Mouse (Mus musculus) stomach, postnatal 0 days (tissue): ENCODE measurements at regions not wholly inside any gene's neighbourhood (a gene's known extent, or its start where the extent isn't known, plus 50 kb on each side); places are given as distances from the start of the nearest gene placed in this dataset.
A peak's percentile ranks its signal among the peaks of the same experiment; 100 is the strongest.

Source experiments
- ATAC-seq: fragments of 200-750 bp; cut with Nextera tagmentation; 2 replicates; pipeline ENCODE4 v1.8.0; 2017; ENCODE audit not compliant: low FRiP score, low TSS enrichment
- DNase-seq: peaks from one replicate; pipeline ENCODE4 v3.0.0-alpha.2; 2016; ENCODE audit warnings: low spot score
- H3K27ac ChIP-seq: fragments of 300-500 bp; sonication (generic); replicated peaks from 2 replicates; pipeline ENCODE4 v1.5.1; 2014; ENCODE audit warnings: mild to moderate bottlenecking, control low read depth
- H3K27me3 ChIP-seq: fragments of 300-500 bp; sonication (generic); 2 replicates; pipeline ENCODE4 v1.6.1; 2014; ENCODE audit warnings: low read length; ENCODE audit not compliant: control insufficient read depth, insufficient read depth
- H3K36me3 ChIP-seq: fragments of 300-500 bp; sonication (generic); 2 replicates; pipeline ENCODE4 v1.6.1; 2014; ENCODE audit warnings: low read length, mixed read lengths; ENCODE audit not compliant: control insufficient read depth, insufficient read depth
- H3K4me1 ChIP-seq: fragments of 300-500 bp; sonication (generic); replicated peaks from 2 replicates; pipeline ENCODE4 v1.6.1; 2014; ENCODE audit warnings: antibody characterized with exemption; ENCODE audit not compliant: control insufficient read depth, insufficient read depth
- H3K4me2 ChIP-seq: fragments of 300-500 bp; sonication (generic); replicated peaks from 2 replicates; pipeline ENCODE4 v1.6.1; 2014; ENCODE audit warnings: low read depth, mild to moderate bottlenecking, control low read depth, moderate library complexity
- H3K4me3 ChIP-seq: fragments of 300-500 bp; sonication (generic); 2 replicates; pipeline ENCODE4 v1.5.1; 2014; ENCODE audit warnings: low read depth, low read length, control low read depth
- H3K9ac ChIP-seq: fragments of 300-500 bp; sonication (generic); 2 replicates; pipeline ENCODE4 v1.6.1; 2014; ENCODE audit warnings: mild to moderate bottlenecking, low read length, control low read depth, mixed read lengths
- H3K9me3 ChIP-seq: fragments of 300-500 bp; sonication (generic); 2 replicates; pipeline ENCODE4 v1.6.1; 2016; ENCODE audit warnings: low read length; ENCODE audit not compliant: control insufficient read depth
- CTCF ChIP-seq: IDR thresholded peaks from 2 replicates; pipeline ENCODE4 v1.5.1; 2016; ENCODE audit warnings: antibody characterized with exemption, low read depth, mild to moderate bottlenecking, moderate library complexity
- EP300 ChIP-seq: optimal IDR thresholded peaks from 2 replicates; pipeline ENCODE3; 2016; ENCODE audit warnings: antibody characterized with exemption
- WGBS: fragments of 180-500 bp; shearing (Covaris S2); extraction: QIAGEN DNeasy Blood & Tissue Kit; methylation state at CpG from one replicate; pipeline ENCODE4 v1.1.7; 2014; 5-methylcytosine and 5-hydroxymethylcytosine counted together

- DNase-seq: no peak
- TF ChIP-seq EP300 (no peak), CTCF (peak; percentile 68)
- Histone ChIP-seq H3K9me3 (no peaks in the 10 kb centered on the region), H3K36me3 (no peaks in the 10 kb centered on the region), H3K27ac (no peak overlapping the region), H3K4me3 (no peak overlapping the region), H3K4me1 (no peaks in the 10 kb centered on the region), H3K9ac (no peak overlapping the region), H3K27me3 (no peaks in the 10 kb centered on the region), H3K4me2 (no peak overlapping the region)
- no peak for ATAC-seq
- WGBS: 66% methylated on average over 4 of the region's 4 CpGs
These were observed 223.8 kb downstream of the Lipi start for GRCm38 (mm10) chr16:75362095-75362494.

DNA sequence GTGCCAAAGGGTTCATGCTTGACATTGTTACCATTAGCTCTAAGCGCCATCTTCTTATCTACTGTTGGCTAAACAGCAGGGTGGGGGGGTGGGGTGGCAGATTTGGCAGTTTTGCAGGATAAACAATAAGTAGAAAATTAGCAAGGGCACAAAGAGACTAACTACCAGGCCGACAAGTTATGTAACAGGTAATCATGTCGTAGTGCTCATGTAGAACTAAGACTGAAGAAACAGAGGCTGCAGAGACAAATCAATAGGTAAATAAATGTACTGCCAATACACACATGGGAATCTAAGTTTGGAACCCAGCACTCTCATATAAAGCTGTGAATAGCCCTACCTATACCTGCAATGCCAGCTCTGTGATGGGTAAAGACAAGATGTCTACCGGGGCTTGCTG lies 225.1 kb downstream of the Lipi start:
- no peak overlapping the region for H3K4me3 ChIP-seq
- no peak overlapping the region for H3K27ac ChIP-seq
- H3K36me3 ChIP-seq: no peaks in the 10 kb centered on the region
- H3K4me1 ChIP-seq: no peaks in the 10 kb centered on the region
- no peak for ATAC-seq
- H3K9ac ChIP-seq: no peak overlapping the region
- DNase-seq: no peak
- H3K4me2 ChIP-seq: no peak overlapping the region
- no peak for TF ChIP-seq EP300
- no peak for TF ChIP-seq CTCF
- 80% methylated on average over 4 of the region's 4 CpGs for WGBS
- H3K27me3 ChIP-seq: no peaks in the 10 kb centered on the region
- H3K9me3 ChIP-seq: no peaks in the 10 kb centered on the region

DNA sequence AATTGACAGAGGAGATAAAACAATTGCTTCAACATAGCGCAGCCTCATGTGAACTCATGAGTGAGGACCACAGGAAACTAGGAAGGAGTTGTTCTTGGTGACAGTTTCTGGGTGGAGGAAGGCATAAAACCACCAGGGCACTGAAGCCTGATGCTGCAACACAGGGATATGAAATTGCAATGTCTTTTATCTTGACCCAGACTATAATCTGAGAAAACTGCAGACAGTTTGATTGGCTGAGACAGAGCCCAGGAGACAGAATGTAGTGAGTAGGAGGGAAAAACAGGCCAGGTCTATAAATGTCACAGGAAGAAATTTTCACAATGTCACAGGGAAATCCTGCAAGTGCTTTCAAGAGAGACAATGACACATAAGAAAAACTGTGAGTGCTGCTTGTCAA lies 232.5 kb downstream of the Lipi start:
- WGBS: 100% methylated on average over 1 of the region's 1 CpGs
- DNase-seq (no peak), ATAC-seq (no peak)
- Histone ChIP-seq H3K9ac (no peak overlapping the region), H3K9me3 (no peaks in the 10 kb centered on the region), H3K4me2 (no peak overlapping the region), H3K27ac (no peak overlapping the region), H3K4me1 (no peaks in the 10 kb centered on the region), H3K27me3 (no peaks in the 10 kb centered on the region), H3K36me3 (no peaks in the 10 kb centered on the region), H3K4me3 (no peak overlapping the region)
- TF ChIP-seq CTCF (no peak), EP300 (no peak)

- TF ChIP-seq EP300 (no peak), CTCF (no peak)
- 65% methylated on average over 8 of the region's 8 CpGs for WGBS
- Histone ChIP-seq H3K4me3 (no peak overlapping the region), H3K4me2 (no peak overlapping the region), H3K9me3 (no peaks in the 10 kb centered on the region), H3K9ac (no peak overlapping the region), H3K27me3 (no peaks in the 10 kb centered on the region), H3K27ac (no peak overlapping the region), H3K36me3 (no peaks in the 10 kb centered on the region), H3K4me1 (no peaks in the 10 kb centered on the region)
- ATAC-seq: no peak
- DNase-seq: no peak
These were observed 241.5 kb downstream of the Lipi start for GRCm38 (mm10) chr16:75344201-75344927.

DNA sequence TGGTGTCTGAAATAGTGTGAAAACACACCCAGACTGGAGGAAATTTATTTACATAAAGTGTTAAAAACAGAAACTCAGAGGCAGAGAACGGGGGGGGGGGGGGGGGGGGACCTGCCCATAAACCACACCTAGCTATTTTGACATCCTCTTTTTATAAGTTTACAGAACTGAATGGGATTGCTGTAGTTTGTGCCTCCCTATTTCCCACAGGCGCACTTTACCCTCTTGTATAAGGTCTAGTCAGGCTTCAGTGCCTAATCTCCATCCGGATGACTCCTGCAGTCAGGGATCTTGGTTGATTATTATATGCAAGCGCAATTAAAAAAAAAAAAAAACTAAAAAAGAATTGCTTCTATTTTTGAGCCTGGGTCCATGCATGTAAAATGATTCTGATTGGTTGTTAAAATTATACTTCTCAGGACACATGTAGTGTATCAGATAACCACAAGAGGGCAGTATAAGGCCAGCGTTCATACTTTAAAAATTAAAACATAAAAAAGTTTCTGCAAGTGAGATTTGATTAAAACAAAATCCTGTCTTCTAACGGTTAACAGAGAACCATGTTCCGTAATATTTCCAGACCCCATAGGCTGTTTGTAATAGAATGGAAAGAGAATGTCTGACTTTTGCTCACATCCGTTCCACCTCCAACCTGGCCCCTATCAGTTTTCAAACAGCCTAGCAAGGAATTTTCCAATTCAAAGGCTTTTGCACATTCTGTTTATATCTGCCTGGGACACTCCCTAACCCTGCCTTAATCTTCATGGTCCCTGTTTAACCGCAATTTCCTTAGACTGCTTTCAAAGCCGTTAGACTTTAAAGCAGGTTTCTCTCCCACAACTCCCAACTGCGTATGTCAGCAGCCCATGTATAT lies 242.6 kb downstream of the Lipi start:
- Histone ChIP-seq H3K27me3 (no peaks in the 10 kb centered on the region), H3K27ac (no peak overlapping the region), H3K4me3 (no peak overlapping the region), H3K4me2 (peak overlapping the region; percentile 14; the same call in 1 of the 2 replicates), H3K36me3 (no peaks in the 10 kb centered on the region), H3K9ac (no peak overlapping the region), H3K9me3 (no peaks in the 10 kb centered on the region), H3K4me1 (no peaks in the 10 kb centered on the region)
- no peak for TF ChIP-seq EP300
- peak; percentile 77 for TF ChIP-seq CTCF
- DNase-seq (no peak), ATAC-seq (no peak)
- 26% methylated on average over 11 of the region's 11 CpGs for WGBS

DNA sequence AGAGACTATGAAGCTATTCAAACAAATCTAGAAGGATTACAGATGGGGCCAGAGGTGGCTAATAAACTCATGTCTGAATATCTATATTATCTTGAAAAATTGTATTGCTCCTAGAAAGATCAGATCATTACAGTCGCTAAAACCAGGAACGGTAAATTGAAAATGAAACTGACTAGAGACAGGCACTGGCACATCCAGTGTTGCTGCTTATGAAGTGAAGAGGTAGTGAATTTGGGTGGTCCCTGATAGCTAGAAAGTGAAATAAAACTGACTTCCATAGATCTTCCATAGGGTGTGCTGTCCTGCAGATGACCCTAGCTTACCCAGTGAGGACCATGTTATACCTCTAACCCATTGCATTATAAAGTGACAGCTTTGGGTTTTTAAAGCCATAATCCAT lies 251.6 kb downstream of the Lipi start:
- DNase-seq (no peak), ATAC-seq (no peak)
- TF ChIP-seq CTCF (no peak), EP300 (no peak)
- no peaks in the 10 kb centered on the region for H3K27me3 ChIP-seq
- H3K27ac ChIP-seq: no peak overlapping the region
- H3K9me3 ChIP-seq: no peaks in the 10 kb centered on the region
- no peak overlapping the region for H3K4me2 ChIP-seq
- H3K4me1 ChIP-seq: no peaks in the 10 kb centered on the region
- no peak overlapping the region for H3K9ac ChIP-seq
- 63% methylated on average over 2 of the region's 2 CpGs for WGBS
- H3K4me3 ChIP-seq: no peak overlapping the region
- H3K36me3 ChIP-seq: no peaks in the 10 kb centered on the region
